Mouse (Mus musculus) embryo, embryonic 11.5 days (tissue): Measurements from ENCODE around the gene Fgfr2.

ENCODE experiments used
- DNase-seq: peaks from one replicate; pipeline ENCODE4 v3.0.0-alpha.2; 2012; ENCODE audit warnings: low read depth, low spot score

Fgfr2 gene

GRCm38 (mm10) chr7:130307036-130307435 lies 2816.1 kb downstream of the Fgfr2 start:
- DNase-seq, result no peak

GRCm38 (mm10) chr7:130304642-130305041 lies 2818.5 kb downstream of the Fgfr2 start:
- DNase-seq, result no peak

GRCm38 (mm10) chr7:130303464-130303863 lies 2819.7 kb downstream of the Fgfr2 start:
- DNase-seq, result no peak

GRCm38 (mm10) chr7:130300606-130301005 lies 2822.5 kb downstream of the Fgfr2 start:
- DNase-seq, result no peak

GRCm38 (mm10) chr7:130298926-130299594 lies 2824.1 kb downstream of the Fgfr2 start:
- DNase-seq, result no peak

- no peak for DNase-seq
Observed at GRCm38 (mm10) chr7:130291179-130291578, 2832.0 kb downstream of the Fgfr2 start.

GRCm38 (mm10) chr7:130289428-130289790 lies 2833.7 kb downstream of the Fgfr2 start:
- no peak for DNase-seq

- DNase-seq, result no peak
Observed at GRCm38 (mm10) chr7:130288719-130289427, 2834.3 kb downstream of the Fgfr2 start.

GRCm38 (mm10) chr7:130288248-130288647 lies 2834.9 kb downstream of the Fgfr2 start:
- DNase-seq, result no peak

GRCm38 (mm10) chr7:130278738-130279705 lies 2844.1 kb downstream of the Fgfr2 start:
- DNase-seq, result no peak

- DNase-seq, result peak; percentile 59
Observed at GRCm38 (mm10) chr7:130278000-130278737, 2845.0 kb downstream of the Fgfr2 start.

- no peak for DNase-seq
Observed at GRCm38 (mm10) chr7:130273265-130273664, 2849.9 kb downstream of the Fgfr2 start.

GRCm38 (mm10) chr7:130270807-130271206 lies 2852.3 kb downstream of the Fgfr2 start:
- no peak for DNase-seq

- DNase-seq, result no peak
Observed at GRCm38 (mm10) chr7:130269124-130269867, 2853.9 kb downstream of the Fgfr2 start.

- DNase-seq, result no peak
Observed at GRCm38 (mm10) chr7:130267099-130267498, 2856.1 kb downstream of the Fgfr2 start.

- DNase-seq, result peak; percentile 82
Observed at GRCm38 (mm10) chr7:130266166-130266490, 2857.0 kb downstream of the Fgfr2 start.

- DNase-seq, result no peak
Observed at GRCm38 (mm10) chr7:130265319-130266165, 2857.6 kb downstream of the Fgfr2 start.

- DNase-seq, result no peak
Observed at GRCm38 (mm10) chr7:130264616-130265318, 2858.4 kb downstream of the Fgfr2 start.

GRCm38 (mm10) chr7:130263799-130264351 lies 2859.3 kb downstream of the Fgfr2 start:
- DNase-seq, result no peak
